Mouse (Mus musculus): Measurements from ENCODE around the gene Mars. TPM values are rescaled to one million over a fixed set of nuclear protein-coding genes. Genes with fewer than 3 reads are reported as not detected.

Mars gene
- polyA plus RNA-seq, 1 experiment from 2014 or later, result 99.1 TPM

DNA sequence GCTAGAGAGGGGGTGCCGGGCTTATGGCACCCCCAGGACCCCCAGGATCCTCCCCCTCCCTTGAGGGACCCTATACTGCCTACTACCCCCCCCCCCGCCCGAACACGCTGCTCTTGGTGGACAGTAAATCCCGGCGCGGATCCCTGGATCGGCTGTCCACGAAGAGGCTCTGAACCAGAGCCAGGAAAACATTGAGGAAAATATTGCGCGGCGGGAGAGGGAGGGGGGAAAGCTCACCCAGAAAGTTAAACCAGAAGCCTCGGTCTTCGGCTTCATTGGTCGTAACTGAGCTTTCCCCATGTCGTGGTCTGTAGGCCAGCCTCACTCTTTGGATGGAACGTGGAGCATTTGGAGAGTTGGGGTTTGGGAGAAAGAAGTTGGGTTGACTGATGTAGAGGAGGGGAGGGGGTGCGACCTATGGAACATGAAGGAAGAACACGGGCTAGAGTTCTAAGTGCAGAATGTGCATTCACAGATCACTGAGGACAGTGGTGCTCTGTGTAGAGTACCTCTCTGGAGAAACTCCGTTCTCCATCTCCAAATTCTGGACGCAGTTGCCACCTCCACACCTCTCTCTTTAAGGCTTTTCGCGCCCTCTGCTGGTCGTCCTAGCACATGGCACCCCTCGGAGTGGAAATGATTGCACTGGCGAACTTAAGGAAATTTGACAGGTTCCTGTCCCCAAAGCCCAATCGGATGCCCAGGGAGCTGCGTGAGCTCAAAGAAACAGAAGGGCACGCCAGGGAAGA, 30.5 kb upstream of the Mars start, which contains the start of gene Gli1:
Gli1 (minus strand) TSS at position 84 of the 749 bp plus-strand sequence.
- peak; percentile 91 for DNase-seq (ENCODE audit: low spot score)
- peak; percentile 94 for TF ChIP-seq CTCF (IDR thresholded peaks at IDR 0.05; ENCODE audit: low read depth)
- Histone ChIP-seq H3K36me3 (ENCODE audit: insufficient read depth, low read length) (no peaks in the 10 kb centered on the region), H3K4me3 (replicated peaks; ENCODE audit: low read depth, low read length) (peak within 1 kb of the TSS; percentile 47), H3K27ac (peak within 1 kb of the TSS; percentile 89), H3K4me1 (replicated peaks; ENCODE audit: insufficient read depth, low read length) (peaks cover 7% of the 10 kb centered on the region; the same call in 1 of the 2 replicates), H3K4me2 (ENCODE audit: low read length) (peak within 1 kb of the TSS; percentile 86), H3K9ac (ENCODE audit: low read depth, low read length) (peak within 1 kb of the TSS; percentile 50), H3K27me3 (ENCODE audit: insufficient read depth, low read length) (0 out of 2 replicates have a peak, but pooled peaks cover 7% of the 10 kb centered on the region), H3K9me3 (replicated peaks; ENCODE audit: low read length) (no peaks in the 10 kb centered on the region)
- 0 out of 2 replicates have a peak, but pooled peaks have one; percentile 17 for ATAC-seq (replicated peaks; ENCODE audit: low FRiP score, low read depth)
- WGBS, result under 1% methylated on average over 29 of the region's 29 CpGs

- peak overlapping the region; percentile 47 for H3K4me3 ChIP-seq (replicated peaks; ENCODE audit: low read depth, low read length)
- DNase-seq (ENCODE audit: low spot score) (no peak), ATAC-seq (replicated peaks; ENCODE audit: low FRiP score, low read depth) (no peak)
- peak overlapping the region; percentile 86 for H3K4me2 ChIP-seq (ENCODE audit: low read length)
- peak overlapping the region; percentile 89 for H3K27ac ChIP-seq
- no peaks in the 10 kb centered on the region for H3K9me3 ChIP-seq (replicated peaks; ENCODE audit: low read length)
- no peak for TF ChIP-seq CTCF (IDR thresholded peaks at IDR 0.05; ENCODE audit: low read depth)
- WGBS, result under 1% methylated on average over 10 of the region's 11 CpGs
- H3K36me3 ChIP-seq (ENCODE audit: insufficient read depth, low read length), result no peaks in the 10 kb centered on the region
- peaks cover 7% of the 10 kb centered on the region; the same call in 1 of the 2 replicates for H3K4me1 ChIP-seq (replicated peaks; ENCODE audit: insufficient read depth, low read length)
- 0 out of 2 replicates have a peak, but pooled peaks cover 7% of the 10 kb centered on the region for H3K27me3 ChIP-seq (ENCODE audit: insufficient read depth, low read length)
- peak overlapping the region; percentile 47; the same call in 1 of the 2 replicates for H3K9ac ChIP-seq (ENCODE audit: low read depth, low read length)
Measured at GRCm38 (mm10) chr10:127341360-127341690, 29.7 kb upstream of the Mars start.

- H3K4me1 ChIP-seq (replicated peaks; ENCODE audit: insufficient read depth, low read length), result peaks cover 7% of the 10 kb centered on the region; the same call in 1 of the 2 replicates
- no peaks in the 10 kb centered on the region for H3K36me3 ChIP-seq (ENCODE audit: insufficient read depth, low read length)
- H3K9ac ChIP-seq (ENCODE audit: low read depth, low read length), result peak overlapping the region; percentile 50
- peak overlapping the region; percentile 47 for H3K4me3 ChIP-seq (replicated peaks; ENCODE audit: low read depth, low read length)
- peak overlapping the region; percentile 89 for H3K27ac ChIP-seq
- peak overlapping the region; percentile 86 for H3K4me2 ChIP-seq (ENCODE audit: low read length)
- H3K27me3 ChIP-seq (ENCODE audit: insufficient read depth, low read length), result 0 out of 2 replicates have a peak, but pooled peaks cover 7% of the 10 kb centered on the region
- ATAC-seq (replicated peaks; ENCODE audit: low FRiP score, low read depth), result no peak
- 1% methylated on average over 27 of the region's 27 CpGs for WGBS
- TF ChIP-seq CTCF (IDR thresholded peaks at IDR 0.05; ENCODE audit: low read depth), result no peak
- DNase-seq (ENCODE audit: low spot score), result peak; percentile 63
- H3K9me3 ChIP-seq (replicated peaks; ENCODE audit: low read length), result no peaks in the 10 kb centered on the region
Measured at GRCm38 (mm10) chr10:127340577-127341359, 29.2 kb upstream of the Mars start.

- Histone ChIP-seq H3K9ac (ENCODE audit: low read depth, low read length) (peak overlapping the region; percentile 50), H3K36me3 (ENCODE audit: insufficient read depth, low read length) (no peaks in the 10 kb centered on the region), H3K9me3 (replicated peaks; ENCODE audit: low read length) (no peaks in the 10 kb centered on the region), H3K4me3 (replicated peaks; ENCODE audit: low read depth, low read length) (peak overlapping the region; percentile 47), H3K4me2 (ENCODE audit: low read length) (peak overlapping the region; percentile 86), H3K4me1 (replicated peaks; ENCODE audit: insufficient read depth, low read length) (peaks cover 7% of the 10 kb centered on the region; the same call in 1 of the 2 replicates), H3K27me3 (ENCODE audit: insufficient read depth, low read length) (0 out of 2 replicates have a peak, but pooled peaks cover 7% of the 10 kb centered on the region), H3K27ac (peak overlapping the region; percentile 89)
- no peak for TF ChIP-seq CTCF (IDR thresholded peaks at IDR 0.05; ENCODE audit: low read depth)
- ATAC-seq (replicated peaks; ENCODE audit: low FRiP score, low read depth) (peak; percentile 57), DNase-seq (ENCODE audit: low spot score) (peak; percentile 90)
- WGBS, result under 1% methylated on average over 42 of the region's 42 CpGs
Measured at GRCm38 (mm10) chr10:127339683-127340576, 28.3 kb upstream of the Mars start.

- peak overlapping the region; percentile 50 for H3K9ac ChIP-seq (ENCODE audit: low read depth, low read length)
- peak; percentile 66 for ATAC-seq (replicated peaks; ENCODE audit: low FRiP score, low read depth)
- DNase-seq (ENCODE audit: low spot score), result peak; percentile 97
- H3K36me3 ChIP-seq (ENCODE audit: insufficient read depth, low read length), result no peaks in the 10 kb centered on the region
- H3K27me3 ChIP-seq (ENCODE audit: insufficient read depth, low read length), result 0 out of 2 replicates have a peak, but pooled peaks cover 7% of the 10 kb centered on the region
- peak; percentile 96 for TF ChIP-seq CTCF (IDR thresholded peaks at IDR 0.05; ENCODE audit: low read depth)
- peak overlapping the region; percentile 89 for H3K27ac ChIP-seq
- H3K4me3 ChIP-seq (replicated peaks; ENCODE audit: low read depth, low read length), result peak overlapping the region; percentile 47
- WGBS, result under 1% methylated on average over 31 of the region's 31 CpGs
- no peaks in the 10 kb centered on the region for H3K9me3 ChIP-seq (replicated peaks; ENCODE audit: low read length)
- H3K4me2 ChIP-seq (ENCODE audit: low read length), result peak overlapping the region; percentile 86
- peaks cover 7% of the 10 kb centered on the region; the same call in 1 of the 2 replicates for H3K4me1 ChIP-seq (replicated peaks; ENCODE audit: insufficient read depth, low read length)
Measured at GRCm38 (mm10) chr10:127338930-127339682, 27.5 kb upstream of the Mars start.
